Mouse (Mus musculus) heart, postnatal 0 days (tissue): ENCODE results near the gene Tenm2. TPM values are rescaled to one million over a fixed set of nuclear protein-coding genes. Genes with fewer than 3 reads are reported as not detected.

Experiments
- ATAC-seq: fragments of 200-750 bp; cut with Nextera tagmentation; 2 replicates; pipeline ENCODE4 v1.8.0; 2017; ENCODE audit warnings: low read depth, moderate number of reproducible peaks, moderate library complexity; ENCODE audit not compliant: insufficient read depth
- DNase-seq: peaks from one replicate; pipeline ENCODE4 v3.0.0-alpha.2; 2016; ENCODE audit warnings: low spot score
- H3K27ac ChIP-seq: fragments of 300-500 bp; sonication (generic); 2 replicates; pipeline ENCODE4 v1.5.1; 2014; ENCODE audit warnings: low read depth, mild to moderate bottlenecking
- H3K27me3 ChIP-seq: fragments of 300-500 bp; sonication (generic); 2 replicates; pipeline ENCODE4 v1.6.1; 2014; ENCODE audit warnings: low read length, mixed read lengths; ENCODE audit not compliant: control insufficient read depth, insufficient read depth
- H3K36me3 ChIP-seq: fragments of 300-500 bp; sonication (generic); replicated peaks from 2 replicates; pipeline ENCODE4 v1.6.1; 2014; ENCODE audit warnings: low read length, mixed read lengths; ENCODE audit not compliant: control insufficient read depth, insufficient read depth
- H3K4me1 ChIP-seq: fragments of 300-500 bp; sonication (generic); 2 replicates; pipeline ENCODE4 v1.6.1; 2014; ENCODE audit warnings: antibody characterized with exemption; ENCODE audit not compliant: control insufficient read depth, insufficient read depth
- H3K4me2 ChIP-seq: fragments of 300-500 bp; sonication (generic); 2 replicates; pipeline ENCODE4 v1.6.1; 2014; ENCODE audit warnings: low read depth, mild to moderate bottlenecking, low read length, moderate library complexity
- H3K4me3 ChIP-seq: fragments of 300-500 bp; sonication (generic); 2 replicates; pipeline ENCODE4 v1.5.1; 2014; ENCODE audit warnings: low read depth, low read length
- H3K9ac ChIP-seq: fragments of 300-500 bp; sonication (generic); replicated peaks from 2 replicates; pipeline ENCODE4 v1.6.1; 2014; ENCODE audit warnings: low read depth, low read length, mixed read lengths
- H3K9me3 ChIP-seq: fragments of 300-500 bp; sonication (generic); replicated peaks from 2 replicates; pipeline ENCODE4 v1.6.1; 2016; ENCODE audit warnings: low read length; ENCODE audit not compliant: control insufficient read depth
- CTCF ChIP-seq: IDR thresholded peaks from 2 replicates; pipeline ENCODE4 v1.5.1; 2016; ENCODE audit warnings: antibody characterized with exemption, control low read depth, low read depth
- EP300 ChIP-seq: IDR thresholded peaks from 2 replicates; pipeline ENCODE4 v1.6.1; 2016; ENCODE audit warnings: antibody characterized with exemption, low read depth
- WGBS: fragments of 180-500 bp; shearing (Covaris S2); extraction: QIAGEN DNeasy Blood & Tissue Kit; methylation state at CpG from one replicate; pipeline ENCODE4 v1.1.7; 2014; 5-methylcytosine and 5-hydroxymethylcytosine counted together
- polyA plus RNA-seq: library from polyadenylated mRNA; unstranded; fragments of >200 nt; fragmentation: Nextera tagmentation; extraction: Ambion mirVana; gene quantifications from 2 replicates; pipeline ENCODE4 v1.2.1, GENCODE M21; 2015
- total RNA-seq: library from RNA; depleted of rRNA; stranded (reverse); fragments of >200 nt; gene quantifications from 2 replicates; pipeline ENCODE4 v1.2.3, GENCODE M21; 2014; ENCODE audit warnings: low replicate concordance

Gene Tenm2
- total and polyA plus RNA-seq, 2 experiments from 2014 or later = 0.14 to 0.95 TPM

- Histone ChIP-seq H3K9me3 (no peaks in the 10 kb centered on the region), H3K4me3 (no peak overlapping the region), H3K4me2 (no peak overlapping the region), H3K9ac (no peak overlapping the region), H3K27ac (no peak overlapping the region), H3K4me1 (no peaks in the 10 kb centered on the region), H3K36me3 (no peaks in the 10 kb centered on the region), H3K27me3 (no peaks in the 10 kb centered on the region)
- DNase-seq = no peak
- 82% methylated on average over 4 of the region's 4 CpGs for WGBS
- TF ChIP-seq CTCF = no peak
- no peak for TF ChIP-seq EP300
- ATAC-seq = no peak
Observed at GRCm38 (mm10) chr11:36746286-36746685, 489.5 kb downstream of the Tenm2 start.

GRCm38 (mm10) chr11:36727800-36728199, 508.0 kb downstream of the Tenm2 start:
- Histone ChIP-seq H3K4me2 (no peak overlapping the region), H3K4me1 (no peaks in the 10 kb centered on the region), H3K27ac (no peak overlapping the region), H3K4me3 (no peak overlapping the region), H3K36me3 (no peaks in the 10 kb centered on the region), H3K27me3 (no peaks in the 10 kb centered on the region), H3K9me3 (no peaks in the 10 kb centered on the region), H3K9ac (no peak overlapping the region)
- no peak for ATAC-seq
- TF ChIP-seq EP300 (no peak), CTCF (no peak)
- WGBS = 65% methylated on average over 3 of the region's 3 CpGs
- no peak for DNase-seq

- TF ChIP-seq CTCF (no peak), EP300 (no peak)
- no peaks in the 10 kb centered on the region for H3K27me3 ChIP-seq
- no peak overlapping the region for H3K27ac ChIP-seq
- ATAC-seq (no peak), DNase-seq (no peak)
- H3K4me2 ChIP-seq = no peak overlapping the region
- no peaks in the 10 kb centered on the region for H3K4me1 ChIP-seq
- no peak overlapping the region for H3K9ac ChIP-seq
- H3K36me3 ChIP-seq = no peaks in the 10 kb centered on the region
- no peak overlapping the region for H3K4me3 ChIP-seq
- WGBS = 74% methylated on average over 2 of the region's 2 CpGs
- no peaks in the 10 kb centered on the region for H3K9me3 ChIP-seq
Observed at GRCm38 (mm10) chr11:36702881-36703280, 532.9 kb downstream of the Tenm2 start.

GRCm38 (mm10) chr11:36700951-36701350, 534.8 kb downstream of the Tenm2 start:
- H3K36me3 ChIP-seq = no peaks in the 10 kb centered on the region
- H3K4me3 ChIP-seq = no peak overlapping the region
- no peaks in the 10 kb centered on the region for H3K4me1 ChIP-seq
- no peak overlapping the region for H3K4me2 ChIP-seq
- no peak for TF ChIP-seq EP300
- no peak for TF ChIP-seq CTCF
- 77% methylated on average over 3 of the region's 3 CpGs for WGBS
- no peak overlapping the region for H3K27ac ChIP-seq
- ATAC-seq = no peak
- DNase-seq = no peak
- no peaks in the 10 kb centered on the region for H3K27me3 ChIP-seq
- H3K9me3 ChIP-seq = no peaks in the 10 kb centered on the region
- H3K9ac ChIP-seq = no peak overlapping the region

GRCm38 (mm10) chr11:36700131-36700530, 535.6 kb downstream of the Tenm2 start:
- H3K27me3 ChIP-seq = no peaks in the 10 kb centered on the region
- H3K4me1 ChIP-seq = no peaks in the 10 kb centered on the region
- H3K9ac ChIP-seq = no peak overlapping the region
- no peaks in the 10 kb centered on the region for H3K9me3 ChIP-seq
- H3K4me3 ChIP-seq = no peak overlapping the region
- TF ChIP-seq CTCF = no peak
- TF ChIP-seq EP300 = no peak
- no peak overlapping the region for H3K27ac ChIP-seq
- ATAC-seq = no peak
- H3K36me3 ChIP-seq = no peaks in the 10 kb centered on the region
- H3K4me2 ChIP-seq = no peak overlapping the region
- 88% methylated on average over 6 of the region's 6 CpGs for WGBS
- no peak for DNase-seq

- Histone ChIP-seq H3K27ac (no peak overlapping the region), H3K4me2 (no peak overlapping the region), H3K36me3 (no peaks in the 10 kb centered on the region), H3K27me3 (no peaks in the 10 kb centered on the region), H3K9ac (no peak overlapping the region), H3K9me3 (no peaks in the 10 kb centered on the region), H3K4me1 (no peaks in the 10 kb centered on the region), H3K4me3 (no peak overlapping the region)
- TF ChIP-seq CTCF = no peak
- no peak for TF ChIP-seq EP300
- ATAC-seq (no peak), DNase-seq (no peak)
- 75% methylated on average over 7 of the region's 7 CpGs for WGBS
Observed at GRCm38 (mm10) chr11:36698268-36698667, 537.5 kb downstream of the Tenm2 start.
